Mouse (Mus musculus): ENCODE measurements around the gene Pnkd. TPM values are rescaled to one million over a fixed set of nuclear protein-coding genes. Genes with fewer than 3 reads are reported as not detected.

Gene Pnkd
- total RNA-seq, 2 experiments from 2014 or later: 151 to 152 TPM

GRCm38 (mm10) chr1:74293306-74293960 lies 8.7 kb downstream of the Pnkd start:
- no peak for DNase-seq (ENCODE audit: low spot score in 2 of 2)
- intact Hi-C loops (cut with DNase I): loop anchor here (10.0 kb wide), 1 partner anchor 389 kb away; no protein-coding TSS in a partner anchor

- no peak for DNase-seq (ENCODE audit: low spot score in 2 of 2)
- intact Hi-C loops (cut with DNase I): loop anchor here (10.0 kb wide), 1 partner anchor 389 kb away; no protein-coding TSS in a partner anchor
These were observed 9.4 kb downstream of the Pnkd start for GRCm38 (mm10) chr1:74294090-74294643.

- DNase-seq (ENCODE audit: low spot score in 2 of 2): no peak
- intact Hi-C loops (cut with DNase I): loop anchor here (10.0 kb wide), 1 partner anchor 390 kb away; no protein-coding TSS in a partner anchor
These were observed 10.2 kb downstream of the Pnkd start for GRCm38 (mm10) chr1:74294733-74295455.

GRCm38 (mm10) chr1:74295456-74296171 lies 10.9 kb downstream of the Pnkd start:
- DNase-seq (ENCODE audit: low spot score in 2 of 2): peak; percentile 78 to 92
- intact Hi-C loops (cut with DNase I): loop anchor here (10.0 kb wide), 1 partner anchor 391 kb away; no protein-coding TSS in a partner anchor

- DNase-seq (ENCODE audit: low spot score in 2 of 2): no peak
- intact Hi-C loops (cut with DNase I): loop anchor here (10.0 kb wide), 1 partner anchor 392 kb away; no protein-coding TSS in a partner anchor
These were observed 11.7 kb downstream of the Pnkd start for GRCm38 (mm10) chr1:74296477-74296876.

- intact Hi-C loops (cut with DNase I): loop anchor here (10.0 kb wide), 1 partner anchor 392 kb away; no protein-coding TSS in a partner anchor
- DNase-seq (ENCODE audit: low spot score in 2 of 2): no peak
These were observed 12.5 kb downstream of the Pnkd start for GRCm38 (mm10) chr1:74297269-74297668.

- intact Hi-C loops (cut with DNase I): loop anchor here (10.0 kb wide), 1 partner anchor 393 kb away; no protein-coding TSS in a partner anchor
- no peak for DNase-seq (ENCODE audit: low spot score in 2 of 2)
These were observed 13.5 kb downstream of the Pnkd start for GRCm38 (mm10) chr1:74298157-74298750.

GRCm38 (mm10) chr1:74298996-74299395 lies 14.3 kb downstream of the Pnkd start:
- DNase-seq (ENCODE audit: low spot score in 2 of 2): no peak

GRCm38 (mm10) chr1:74300347-74301110 lies 15.8 kb downstream of the Pnkd start:
- DNase-seq (ENCODE audit: low spot score in 2 of 2): no peak
- intact Hi-C loops (cut with DNase I): no loop called here

More at GRCm38 (mm10) chr1:74298996-74299395, 14.3 kb downstream of the Pnkd start:
- intact Hi-C loops (cut with DNase I): loop anchor here (10.0 kb wide), 1 partner anchor 394 kb away; no protein-coding TSS in a partner anchor

GRCm38 (mm10) chr1:74302229-74302628 lies 17.5 kb downstream of the Pnkd start:
- DNase-seq (ENCODE audit: low spot score in 2 of 2): no peak
- intact Hi-C loops (cut with DNase I): no loop called here

- intact Hi-C loops (cut with DNase I): no loop called here
- no peak for DNase-seq (ENCODE audit: low spot score in 2 of 2)
These were observed 18.1 kb downstream of the Pnkd start for GRCm38 (mm10) chr1:74302835-74303234.

- peak; percentile 47 to 50 for DNase-seq (ENCODE audit: low spot score in 2 of 2)
- intact Hi-C loops (cut with DNase I): no loop called here
These were observed 19.0 kb downstream of the Pnkd start for GRCm38 (mm10) chr1:74303509-74304338.

GRCm38 (mm10) chr1:74304339-74304790 lies 19.6 kb downstream of the Pnkd start:
- DNase-seq (ENCODE audit: low spot score in 2 of 2): no peak
- intact Hi-C loops (cut with DNase I): no loop called here

- intact Hi-C loops (cut with DNase I): no loop called here
These were observed 20.2 kb downstream of the Pnkd start for GRCm38 (mm10) chr1:74304946-74305345.

GRCm38 (mm10) chr1:74305522-74305921 lies 20.8 kb downstream of the Pnkd start, which contains the start of gene Tmbim1:
Gene Tmbim1, minus strand, starts transcription at chr1:74305622.
- DNase-seq (ENCODE audit: low spot score in 2 of 2): no peak
- intact Hi-C loops (cut with DNase I): no loop called here

More at GRCm38 (mm10) chr1:74304946-74305345, 20.2 kb downstream of the Pnkd start:
- DNase-seq (ENCODE audit: low spot score in 2 of 2): no peak

GRCm38 (mm10) chr1:74307146-74307545 lies 22.4 kb downstream of the Pnkd start:
- intact Hi-C loops (cut with DNase I): no loop called here
- DNase-seq (ENCODE audit: low spot score in 2 of 2): no peak
